Mouse (Mus musculus) hindbrain, postnatal 0 days (tissue): ENCODE measurements around the gene Lat. TPM values are rescaled to one million over a fixed set of nuclear protein-coding genes. Genes with fewer than 3 reads are reported as not detected.
A peak's percentile ranks its signal among the peaks of the same experiment; 100 is the strongest.

Experiments used
- ATAC-seq: fragments of 200-750 bp; cut with Nextera tagmentation; 2 replicates; pipeline ENCODE4 v1.8.0; 2017; ENCODE audit warnings: mild to moderate bottlenecking, moderate TSS enrichment, moderate library complexity
- DNase-seq: peaks from one replicate; pipeline ENCODE4 v3.0.0-alpha.2; 2015; ENCODE audit warnings: low spot score
- H3K27ac ChIP-seq: fragments of 300-500 bp; sonication (generic); 2 replicates; pipeline ENCODE4 v1.5.1; 2014; ENCODE audit warnings: mild to moderate bottlenecking
- H3K27me3 ChIP-seq: fragments of 300-500 bp; sonication (generic); 2 replicates; pipeline ENCODE4 v1.6.1; 2014; ENCODE audit warnings: low read length, mixed read lengths; ENCODE audit not compliant: insufficient read depth
- H3K36me3 ChIP-seq: fragments of 300-500 bp; sonication (generic); 2 replicates; pipeline ENCODE4 v1.6.1; 2014; ENCODE audit warnings: low read length, mixed read lengths; ENCODE audit not compliant: insufficient read depth
- H3K4me1 ChIP-seq: fragments of 300-500 bp; sonication (generic); 2 replicates; pipeline ENCODE4 v1.6.1; 2014; ENCODE audit warnings: antibody characterized with exemption, low read length, mixed read lengths; ENCODE audit not compliant: insufficient read depth
- H3K4me2 ChIP-seq: fragments of 300-500 bp; sonication (generic); 2 replicates; pipeline ENCODE4 v1.6.1; 2014; ENCODE audit warnings: low read depth, mild to moderate bottlenecking, low read length, moderate library complexity, mixed read lengths
- H3K4me3 ChIP-seq: fragments of 300-500 bp; sonication (generic); 2 replicates; pipeline ENCODE4 v1.5.1; 2014; ENCODE audit warnings: low read length
- H3K9ac ChIP-seq: fragments of 300-500 bp; sonication (generic); replicated peaks from 2 replicates; pipeline ENCODE4 v1.6.1; 2014; ENCODE audit warnings: mild to moderate bottlenecking, low read length, moderate library complexity, mixed read lengths
- H3K9me3 ChIP-seq: fragments of 300-500 bp; sonication (generic); 2 replicates; pipeline ENCODE4 v1.6.1; 2016; ENCODE audit warnings: low read length, mixed read lengths
- CTCF ChIP-seq: IDR thresholded peaks from 2 replicates; pipeline ENCODE4 v1.5.1; 2016; ENCODE audit warnings: antibody characterized with exemption, control low read depth, low read depth
- WGBS: fragments of 180-500 bp; shearing (Covaris S2); extraction: QIAGEN DNeasy Blood & Tissue Kit; methylation state at CpG from one replicate; pipeline ENCODE4 v1.1.7; 2014; 5-methylcytosine and 5-hydroxymethylcytosine counted together
- polyA plus RNA-seq: library from polyadenylated mRNA; unstranded; fragments of >200 nt; fragmentation: Nextera tagmentation; extraction: Ambion mirVana; gene quantifications from 2 replicates; pipeline ENCODE4 v1.2.1, GENCODE M21; 2015
- total RNA-seq: library from RNA; depleted of rRNA; stranded (reverse); fragments of >200 nt; gene quantifications from 2 replicates; pipeline ENCODE4 v1.2.3, GENCODE M21; 2014; rRNA removed

Lat gene
- total RNA-seq (0.37 TPM in 1 of 2 replicates, not detected in the other), polyA plus RNA-seq (0.96 and 1.1 TPM in 2 replicates)

- H3K4me3 ChIP-seq, result no peak within 1 kb of the TSS
- H3K4me2 ChIP-seq, result no peak within 1 kb of the TSS
- DNase-seq (no peak), ATAC-seq (peak; percentile 21; the same call in 1 of the 2 replicates)
- no peaks in the 10 kb centered on the region for H3K27me3 ChIP-seq
- no peak within 1 kb of the TSS for H3K27ac ChIP-seq
- peaks cover 31% of the 10 kb centered on the region for H3K36me3 ChIP-seq
- 88% methylated on average over 13 of the region's 13 CpGs for WGBS
- TF ChIP-seq CTCF, result no peak
- H3K9me3 ChIP-seq, result no peaks in the 10 kb centered on the region
- H3K9ac ChIP-seq, result no peak within 1 kb of the TSS
- no peaks in the 10 kb centered on the region for H3K4me1 ChIP-seq
Observed at GRCm38 (mm10) chr7:126369393-126369792, at the start of gene Lat. Lat (minus strand) TSS chr7:126369570.

GRCm38 (mm10) chr7:126418496-126418895, 49.1 kb upstream of the Lat start:
- H3K4me2 ChIP-seq, result no peak overlapping the region
- H3K9me3 ChIP-seq, result no peaks in the 10 kb centered on the region
- no peaks in the 10 kb centered on the region for H3K36me3 ChIP-seq
- H3K27ac ChIP-seq, result no peak overlapping the region
- H3K4me3 ChIP-seq, result no peak overlapping the region
- ATAC-seq (no peak), DNase-seq (no peak)
- H3K4me1 ChIP-seq, result no peaks in the 10 kb centered on the region
- no peak for TF ChIP-seq CTCF
- no peaks in the 10 kb centered on the region for H3K27me3 ChIP-seq
- H3K9ac ChIP-seq, result no peak overlapping the region
- WGBS, result 70% methylated on average over 3 of the region's 3 CpGs

- H3K9me3 ChIP-seq, result no peaks in the 10 kb centered on the region
- no peak for ATAC-seq
- no peak for TF ChIP-seq CTCF
- H3K27ac ChIP-seq, result no peak overlapping the region
- H3K36me3 ChIP-seq, result no peaks in the 10 kb centered on the region
- H3K4me1 ChIP-seq, result no peaks in the 10 kb centered on the region
- no peak overlapping the region for H3K4me3 ChIP-seq
- DNase-seq, result no peak
- H3K4me2 ChIP-seq, result no peak overlapping the region
- no peak overlapping the region for H3K9ac ChIP-seq
- WGBS, result 70% methylated on average over 4 of the region's 4 CpGs
- H3K27me3 ChIP-seq, result no peaks in the 10 kb centered on the region
Observed at GRCm38 (mm10) chr7:126417606-126418005, 48.2 kb upstream of the Lat start.

DNA sequence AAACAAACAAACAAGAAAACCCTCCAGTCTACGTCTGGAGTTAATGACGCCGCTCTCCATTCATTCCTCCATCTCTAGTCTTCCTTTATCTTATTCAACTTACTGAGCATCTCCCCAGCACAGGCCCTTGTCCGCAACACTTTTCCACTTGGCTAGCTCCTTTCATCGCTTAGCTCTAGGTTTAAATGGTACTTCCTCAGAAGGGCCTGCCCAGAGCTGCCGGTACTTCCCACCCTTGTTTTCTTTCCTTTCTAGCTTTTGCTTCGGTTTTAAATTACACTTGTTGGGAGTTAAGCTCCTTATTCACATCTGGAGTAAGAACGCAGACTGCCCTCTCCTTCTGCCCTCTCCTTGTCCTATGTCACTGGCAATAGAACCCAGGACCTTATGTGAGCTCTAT, 47.7 kb upstream of the Lat start:
- Histone ChIP-seq H3K27me3 (no peaks in the 10 kb centered on the region), H3K4me1 (no peaks in the 10 kb centered on the region), H3K27ac (no peak overlapping the region), H3K4me3 (no peak overlapping the region), H3K4me2 (no peak overlapping the region), H3K9me3 (no peaks in the 10 kb centered on the region), H3K9ac (no peak overlapping the region), H3K36me3 (no peaks in the 10 kb centered on the region)
- DNase-seq (no peak), ATAC-seq (no peak)
- WGBS, result 13% methylated on average over 8 of the region's 8 CpGs
- no peak for TF ChIP-seq CTCF

DNA sequence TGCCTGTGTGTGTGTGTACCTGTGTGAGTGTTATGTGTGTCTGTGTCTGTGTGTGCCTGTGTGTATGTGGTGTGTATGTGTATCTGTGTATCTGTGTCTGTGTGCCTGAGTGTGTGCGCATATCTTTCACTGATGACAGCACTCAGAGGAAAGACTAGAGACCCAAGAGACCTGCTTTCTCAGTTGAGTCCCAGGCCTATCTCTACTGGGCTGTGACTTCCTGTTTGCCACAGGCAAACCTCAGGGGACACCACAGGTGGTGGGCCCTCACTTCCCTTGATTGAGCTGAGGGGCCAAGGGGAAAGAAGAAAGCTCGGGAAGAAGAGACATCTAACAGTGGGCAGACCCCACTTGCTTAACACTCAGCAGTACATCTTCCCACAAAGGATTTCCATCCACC, 47.2 kb upstream of the Lat start:
- no peaks in the 10 kb centered on the region for H3K9me3 ChIP-seq
- no peak overlapping the region for H3K27ac ChIP-seq
- no peaks in the 10 kb centered on the region for H3K27me3 ChIP-seq
- no peak for ATAC-seq
- H3K4me3 ChIP-seq, result no peak overlapping the region
- no peak for DNase-seq
- no peak for TF ChIP-seq CTCF
- 48% methylated on average over 2 of the region's 2 CpGs for WGBS
- no peak overlapping the region for H3K9ac ChIP-seq
- no peak overlapping the region for H3K4me2 ChIP-seq
- H3K36me3 ChIP-seq, result no peaks in the 10 kb centered on the region
- H3K4me1 ChIP-seq, result no peaks in the 10 kb centered on the region

- H3K4me3 ChIP-seq, result no peak within 1 kb of the TSS
- H3K27me3 ChIP-seq, result no peaks in the 10 kb centered on the region
- H3K27ac ChIP-seq, result no peak within 1 kb of the TSS
- H3K9ac ChIP-seq, result no peak within 1 kb of the TSS
- DNase-seq, result no peak
- H3K9me3 ChIP-seq, result no peaks in the 10 kb centered on the region
- H3K4me1 ChIP-seq, result no peaks in the 10 kb centered on the region
- TF ChIP-seq CTCF, result no peak
- H3K4me2 ChIP-seq, result no peak within 1 kb of the TSS
- 91% methylated on average over 6 of the region's 6 CpGs for WGBS
- no peaks in the 10 kb centered on the region for H3K36me3 ChIP-seq
- no peak for ATAC-seq
Observed at GRCm38 (mm10) chr7:126414725-126415124, 45.4 kb upstream of the Lat start, which contains the start of gene Cd19. Cd19 (minus strand) TSS chr7:126414889.

DNA sequence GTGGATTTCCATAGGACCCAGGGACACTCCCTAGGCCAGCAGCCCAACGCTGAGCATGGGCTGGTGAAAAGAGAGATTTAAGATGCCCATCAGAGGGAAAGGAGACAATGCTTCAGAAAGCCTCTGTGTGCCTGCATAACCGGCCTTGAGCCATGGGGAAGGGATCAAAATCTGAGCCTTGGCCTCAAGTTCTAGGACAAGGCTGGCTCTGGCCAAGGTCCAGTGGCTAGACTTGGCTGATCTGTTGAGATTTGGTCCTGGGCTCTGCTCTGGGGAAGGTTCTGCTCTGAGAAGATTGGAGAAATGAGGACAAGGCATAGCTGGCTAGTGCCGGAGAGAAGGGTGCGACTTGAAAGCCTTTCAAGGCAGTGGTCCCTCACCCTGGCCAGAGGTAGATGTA, 41.7 kb upstream of the Lat start:
- WGBS, result 90% methylated on average over 4 of the region's 4 CpGs
- ATAC-seq (no peak), DNase-seq (no peak)
- Histone ChIP-seq H3K9ac (no peak overlapping the region), H3K4me2 (no peak overlapping the region), H3K4me3 (no peak overlapping the region), H3K4me1 (no peaks in the 10 kb centered on the region), H3K36me3 (no peaks in the 10 kb centered on the region), H3K9me3 (no peaks in the 10 kb centered on the region), H3K27ac (no peak overlapping the region), H3K27me3 (no peaks in the 10 kb centered on the region)
- no peak for TF ChIP-seq CTCF
